Mouse (Mus musculus) kidney, adult 2 months (tissue): ENCODE results near the gene Rapgef2.

Source experiments
- CTCF ChIP-seq: fragments of 200-500 bp; conservative IDR thresholded peaks from 2 replicates; pipeline ENCODE4 v1.5.1; 2011; ENCODE audit warnings: low read depth, mild to moderate bottlenecking, control low read depth, low read length, moderate library complexity, mixed read lengths; ENCODE audit not compliant: insufficient read depth, insufficient read length
- POLR2A ChIP-seq: fragments of 200-500 bp; IDR thresholded peaks from one replicate; pipeline ENCODE4 v1.6.1; 2011; ENCODE audit warnings: low read depth, low read length, control low read depth

GRCm38 (mm10) chr3:79329691-79330315, 43.5 kb upstream of the Rapgef2 start:
- TF ChIP-seq POLR2A (no peak), CTCF (no peak)
